Mouse (Mus musculus): ENCODE results near the gene Nol3. TPM values are rescaled to one million over a fixed set of nuclear protein-coding genes. Genes with fewer than 3 reads are reported as not detected.

Nol3 gene
- total RNA-seq, 4 experiments from 2014 or later, result 23.7 to 28.3 (median 27.1) TPM

DNA sequence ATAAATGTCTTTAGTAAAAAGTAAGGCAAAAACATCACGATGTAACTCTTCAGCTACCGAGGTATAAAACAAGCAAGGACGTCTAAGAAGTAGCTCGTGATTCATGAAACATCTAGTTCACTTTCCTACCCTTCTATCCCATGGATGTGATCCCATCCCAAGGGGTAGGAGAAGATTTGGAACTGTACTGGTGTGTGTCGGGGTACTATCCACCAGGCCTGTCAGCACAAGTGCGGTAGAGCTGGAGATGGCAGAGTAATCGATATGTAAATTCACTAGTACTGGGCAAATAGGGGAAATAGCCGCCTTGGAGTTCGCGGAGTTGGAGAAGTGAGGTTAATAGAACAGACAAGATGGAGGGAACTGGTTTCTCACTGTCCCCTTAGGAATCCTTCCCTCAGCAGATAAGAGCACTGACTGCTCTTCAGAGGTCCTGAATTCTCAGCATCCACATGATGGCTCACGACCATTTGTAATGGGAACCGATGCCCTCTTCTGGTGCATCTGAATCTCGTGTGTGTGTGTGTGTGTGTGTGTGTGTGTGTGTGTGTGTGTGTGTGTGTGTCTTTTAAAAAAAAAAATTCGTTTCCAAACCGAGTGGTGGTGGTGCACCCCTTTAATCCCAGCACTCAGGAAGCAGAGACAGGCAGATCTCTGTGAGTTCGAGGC is 12.6 kb upstream of the Nol3 start:
- DNase-seq (ENCODE audit: low spot score), result no peak

DNA sequence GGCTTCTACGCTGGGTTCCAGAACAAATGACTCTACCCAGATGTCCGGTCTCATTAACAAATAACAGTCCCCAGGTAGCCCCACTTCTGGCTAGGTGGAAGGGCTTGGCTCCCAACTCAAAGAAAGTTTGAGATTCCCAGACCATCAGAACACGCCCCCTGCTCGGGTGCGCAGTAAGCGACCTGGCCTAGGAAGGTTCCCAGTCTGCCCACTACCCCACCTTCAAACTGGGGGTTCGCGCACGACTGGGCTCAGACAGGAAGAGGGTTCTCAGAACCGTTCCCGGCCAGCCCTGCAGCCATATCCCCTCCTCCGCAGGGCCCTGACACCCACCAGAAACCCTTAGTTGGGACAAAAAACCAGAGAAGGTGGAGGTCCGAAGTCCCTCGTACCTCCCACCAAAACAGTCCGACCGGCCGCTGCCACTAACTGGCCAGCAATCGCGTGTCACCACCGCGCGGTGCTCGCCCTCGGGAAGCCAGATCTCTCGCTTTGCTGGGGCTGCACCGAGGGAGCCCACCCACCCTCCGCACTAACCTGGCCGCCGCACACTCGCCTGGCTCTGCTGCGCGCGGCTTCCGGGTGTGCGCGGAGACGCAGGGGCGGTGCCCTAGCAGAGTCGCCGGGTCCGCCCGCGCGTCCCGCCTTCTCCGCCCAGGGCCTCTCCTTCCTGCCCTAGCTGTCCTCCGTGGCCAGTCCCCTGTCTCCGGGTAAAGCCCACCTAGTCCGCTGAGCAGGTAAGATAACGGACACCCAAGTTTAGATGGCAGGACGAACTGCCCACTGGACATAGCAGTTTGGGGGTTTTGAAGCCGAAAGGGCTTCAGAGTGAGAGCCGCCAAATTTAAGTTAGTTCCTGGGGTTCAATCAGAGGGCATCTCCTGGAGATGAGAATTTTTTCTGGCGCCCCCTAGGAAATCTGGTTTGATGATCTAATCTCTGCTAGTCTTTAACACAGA is 11.6 kb upstream of the Nol3 start, which contains the start of the genes Tradd and Fbxl8:
Tradd (minus strand) TSS at position 586 of the 959 bp plus-strand sequence.
Fbxl8 (plus strand) TSS at position 625 of the 959 bp plus-strand sequence.
- DNase-seq (ENCODE audit: low spot score), result peak; percentile 78

DNA sequence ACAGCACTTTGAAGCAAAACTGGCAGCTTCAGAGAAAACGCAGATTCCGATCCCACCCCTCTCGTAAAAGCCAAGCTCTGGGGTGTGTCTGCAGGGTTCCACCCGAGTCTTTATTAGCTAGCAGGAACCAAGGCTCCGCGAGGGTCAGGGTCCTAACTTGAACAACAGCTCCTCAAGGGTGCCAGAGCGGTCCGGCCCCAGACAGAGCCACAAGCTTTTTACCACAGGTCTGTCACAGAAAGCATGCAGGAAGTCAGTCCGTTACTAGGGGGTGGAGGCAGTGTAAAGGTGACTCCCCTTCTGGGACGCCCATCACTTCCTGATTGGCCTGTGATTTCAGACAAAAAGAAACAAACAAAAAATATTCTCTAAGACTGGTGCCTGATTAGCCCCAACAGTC is 10.8 kb upstream of the Nol3 start:
- no peak for DNase-seq (ENCODE audit: low spot score)

DNA sequence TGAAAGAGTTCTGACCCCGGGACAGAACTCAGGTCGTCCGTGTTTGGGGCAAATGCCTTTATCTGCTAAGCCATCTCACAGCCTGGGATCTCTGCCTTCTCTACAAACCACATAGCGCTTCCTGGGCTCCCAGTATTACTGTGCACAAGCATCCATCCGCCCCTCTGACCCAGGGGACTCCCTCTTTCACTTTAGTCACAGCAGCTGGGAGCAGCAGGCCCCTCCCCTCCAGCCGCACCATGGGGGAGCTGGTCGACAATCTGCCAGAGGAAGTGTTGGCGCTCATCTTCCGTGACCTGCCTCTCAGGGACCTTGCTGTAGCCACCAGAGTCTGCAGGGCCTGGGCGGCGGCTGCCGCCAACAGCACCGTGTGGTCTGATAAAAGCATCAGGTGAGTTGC is 9.2 kb upstream of the Nol3 start:
- DNase-seq (ENCODE audit: low spot score), result no peak

DNA sequence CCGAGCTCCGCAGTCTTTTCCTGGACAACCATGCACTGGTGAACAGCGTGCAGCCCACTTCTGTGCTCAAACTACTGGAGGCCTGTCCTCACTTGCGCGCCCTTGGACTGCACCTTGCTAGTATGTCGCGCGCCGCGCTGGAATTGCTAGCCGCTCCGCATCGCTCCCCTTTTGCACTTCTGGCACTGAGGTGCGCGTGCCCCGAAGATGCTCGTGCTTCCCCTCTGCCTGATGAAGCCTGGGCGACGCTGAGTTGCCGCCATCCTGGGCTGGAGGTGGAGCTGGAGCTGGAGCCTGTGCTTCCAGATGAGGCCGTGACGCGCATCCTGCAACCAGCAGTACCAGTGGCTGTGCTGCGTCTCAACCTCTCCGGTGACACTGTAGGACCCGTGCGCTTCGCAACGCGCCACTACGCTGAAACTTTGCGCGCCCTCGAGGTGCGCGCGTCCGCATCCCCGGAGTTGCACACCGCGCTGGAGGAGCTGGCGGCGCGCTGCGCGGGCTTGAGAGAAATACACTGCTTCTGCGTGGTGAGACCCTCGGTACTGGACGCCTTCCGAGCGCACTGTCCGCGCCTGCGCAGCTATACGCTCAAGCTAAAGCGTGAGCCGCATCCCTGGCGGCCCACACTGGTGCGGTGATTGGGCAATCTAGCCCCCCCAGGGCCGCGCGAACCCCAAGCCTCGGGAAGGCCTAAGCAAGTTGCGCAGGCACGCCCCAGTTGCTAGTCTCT is 7.4 kb upstream of the Nol3 start:
- DNase-seq (ENCODE audit: low spot score), result no peak

DNA sequence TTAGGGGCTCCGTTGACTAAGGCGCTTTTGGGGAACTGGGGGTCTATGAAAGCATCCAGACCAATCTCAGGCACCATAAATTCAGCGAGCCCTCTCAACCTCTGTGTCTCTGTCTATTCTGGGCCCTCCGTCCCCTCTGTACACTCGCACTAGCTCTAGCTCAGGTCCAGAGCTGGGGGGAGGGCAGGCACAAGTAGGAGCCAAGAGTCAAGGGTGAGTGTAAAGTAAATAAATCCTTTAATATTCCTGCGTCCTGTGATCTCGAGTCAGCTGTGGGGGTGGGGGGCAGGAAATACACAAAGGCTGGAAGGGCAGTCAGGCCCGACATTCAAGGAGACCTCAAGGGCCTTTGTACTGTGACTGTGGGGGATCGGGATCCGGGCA is 6.9 kb upstream of the Nol3 start:
- DNase-seq (ENCODE audit: low spot score), result no peak

DNA sequence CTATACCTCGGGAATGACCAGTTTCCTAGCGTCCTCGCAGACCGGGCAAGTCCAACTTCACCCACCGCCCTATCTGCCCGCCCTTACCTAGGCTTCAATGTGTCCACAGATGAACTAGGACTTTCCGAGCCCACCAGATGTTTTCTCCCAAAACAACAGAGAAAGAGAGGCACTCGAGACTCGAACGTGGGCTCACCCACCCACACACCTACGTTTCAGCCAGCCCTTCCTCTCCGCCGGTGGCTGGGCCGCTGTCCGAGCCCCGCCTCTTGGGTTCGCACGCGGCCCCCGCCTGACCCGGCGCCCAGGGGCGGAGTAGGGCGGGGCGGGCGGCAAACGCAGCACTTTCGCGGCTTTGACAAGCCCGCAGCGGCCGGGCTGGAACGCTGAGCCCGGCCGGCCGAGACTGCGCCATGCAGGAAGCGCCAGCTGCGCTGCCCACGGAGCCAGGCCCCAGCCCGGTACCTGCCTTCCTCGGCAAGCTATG is 6.4 kb upstream of the Nol3 start, which contains the start of gene Hsf4:
Hsf4 (plus strand) TSS at position 341 of the 487 bp plus-strand sequence.
- DNase-seq (ENCODE audit: low spot score), result peak; percentile 53

DNA sequence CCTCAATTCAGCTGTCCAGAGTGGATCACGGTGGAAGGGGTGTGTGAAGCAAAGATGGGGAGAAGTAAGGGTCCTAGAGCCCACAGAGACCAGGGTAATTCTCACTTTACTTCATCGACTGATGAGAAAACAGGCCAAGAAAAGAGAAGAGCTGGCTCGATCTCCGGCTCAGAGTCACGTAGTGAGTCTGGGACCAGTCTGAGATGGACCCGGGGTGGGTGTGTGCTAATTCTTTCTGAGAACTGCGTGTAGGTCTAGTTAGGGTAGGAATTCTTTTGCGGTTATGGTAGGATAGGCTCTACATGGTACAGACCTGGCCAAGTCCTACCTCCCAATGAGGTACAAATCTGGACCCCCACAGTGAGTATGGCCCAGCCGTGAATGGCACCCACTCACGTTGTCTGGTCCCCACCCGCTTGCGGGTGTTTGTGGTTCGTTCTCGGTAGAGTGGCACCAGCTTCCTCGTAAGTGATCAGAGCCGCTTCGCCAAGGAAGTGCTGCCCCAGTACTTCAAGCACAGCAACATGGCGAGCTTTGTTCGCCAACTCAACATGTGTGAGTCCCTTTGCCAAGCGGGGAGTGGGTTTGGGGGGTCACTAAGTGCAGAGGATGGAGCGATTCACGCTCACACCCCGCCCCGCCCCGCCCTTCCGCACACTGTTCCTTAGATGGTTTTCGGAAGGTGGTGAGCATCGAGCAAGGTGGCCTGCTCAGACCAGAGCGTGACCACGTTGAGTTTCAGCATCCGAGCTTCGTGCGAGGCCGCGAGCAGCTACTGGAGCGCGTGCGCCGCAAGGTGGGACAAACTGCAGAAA is 5.6 kb upstream of the Nol3 start:
- no peak for DNase-seq (ENCODE audit: low spot score)

DNA sequence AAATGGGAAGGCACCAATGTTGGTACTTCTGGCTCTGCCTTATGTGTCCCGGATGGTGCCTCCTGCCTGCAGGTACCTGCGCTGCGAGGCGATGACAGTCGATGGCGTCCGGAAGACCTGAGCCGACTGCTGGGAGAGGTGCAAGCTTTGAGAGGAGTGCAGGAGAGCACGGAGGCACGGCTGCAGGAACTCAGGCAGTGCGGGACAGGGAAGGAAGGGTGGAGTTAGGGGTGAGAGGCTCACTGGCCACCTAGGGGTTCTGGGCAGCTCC is 5.1 kb upstream of the Nol3 start:
- DNase-seq (ENCODE audit: low spot score), result no peak

DNA sequence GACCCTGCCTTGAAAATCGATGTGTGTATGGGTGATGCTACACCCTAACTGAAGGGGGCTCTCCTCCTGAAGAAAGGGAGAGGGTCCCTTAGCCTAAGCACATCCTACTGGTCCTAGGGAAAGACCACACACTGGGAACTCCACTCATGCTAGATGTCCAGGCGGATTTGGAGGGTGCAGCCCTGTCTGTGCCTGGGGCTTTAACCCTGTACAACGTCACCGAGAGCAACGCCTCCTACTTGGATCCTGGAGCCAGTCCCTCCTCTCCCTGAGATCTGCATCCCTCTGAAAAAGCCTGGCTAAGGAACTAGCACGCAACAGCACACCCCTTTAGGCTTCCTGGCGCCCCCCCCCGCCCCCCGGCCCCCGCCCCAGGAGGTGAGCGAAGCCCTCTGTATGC is 553 bp upstream of the Nol3 start:
- no peak for DNase-seq (ENCODE audit: low spot score)

DNA sequence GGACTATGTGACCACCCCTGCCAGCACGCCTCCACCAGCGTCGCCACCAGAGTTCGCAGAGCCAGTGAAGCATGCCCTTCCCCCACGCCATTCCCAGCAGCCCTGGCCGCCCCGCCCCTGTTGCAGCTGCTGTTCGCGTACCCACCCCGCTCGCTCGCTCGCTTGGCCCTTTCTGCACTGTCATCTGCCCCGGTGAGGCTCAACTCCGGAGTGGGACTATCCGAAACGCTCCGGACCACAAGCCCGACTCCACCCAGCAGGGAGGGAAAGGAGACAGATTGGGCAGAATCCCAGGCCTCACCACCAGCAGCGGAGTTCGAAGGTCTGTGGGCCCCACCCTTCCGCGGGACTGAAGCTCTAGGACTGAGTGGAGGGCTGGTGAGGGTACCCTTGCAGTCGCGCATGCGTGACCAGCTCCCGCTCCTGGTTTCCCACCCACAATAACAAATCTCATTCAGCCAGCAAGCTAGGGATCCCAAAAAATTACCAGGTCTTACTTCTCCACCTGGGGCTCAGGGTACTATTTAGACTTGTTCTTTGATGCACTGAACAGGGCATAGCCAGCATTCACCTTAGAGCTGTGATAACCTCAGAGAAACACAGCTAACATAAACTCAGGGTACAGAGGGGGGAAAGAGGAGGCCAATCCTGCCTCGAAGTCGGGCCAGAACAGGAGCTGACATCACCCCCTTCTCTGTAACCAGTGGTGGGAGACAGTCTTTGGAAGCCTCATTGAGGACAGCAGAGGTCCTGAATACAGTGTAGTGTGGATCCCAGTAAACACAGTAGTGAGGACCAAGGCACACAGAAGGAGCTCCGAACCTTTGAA is 566 bp downstream of the Nol3 start:
- DNase-seq (ENCODE audit: low spot score), result no peak

DNA sequence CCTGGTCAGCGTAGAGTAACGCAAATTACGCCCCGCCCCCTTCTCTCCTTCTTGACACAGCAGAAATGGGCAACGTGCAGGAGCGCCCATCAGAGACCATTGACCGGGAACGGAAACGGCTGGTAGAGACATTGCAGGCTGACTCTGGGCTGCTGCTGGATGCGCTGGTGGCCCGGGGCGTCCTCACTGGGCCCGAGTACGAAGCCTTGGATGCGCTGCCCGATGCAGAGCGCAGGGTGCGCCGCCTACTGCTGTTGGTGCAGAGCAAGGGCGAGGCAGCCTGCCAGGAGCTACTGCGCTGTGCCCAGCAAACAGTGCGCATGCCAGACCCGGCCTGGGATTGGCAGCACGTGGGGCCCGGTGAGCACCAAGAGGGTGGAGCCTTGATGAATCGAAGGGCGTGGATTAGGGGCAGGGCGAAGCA is 3.0 kb downstream of the Nol3 start:
- DNase-seq (ENCODE audit: low spot score), result peak; percentile 72

DNA sequence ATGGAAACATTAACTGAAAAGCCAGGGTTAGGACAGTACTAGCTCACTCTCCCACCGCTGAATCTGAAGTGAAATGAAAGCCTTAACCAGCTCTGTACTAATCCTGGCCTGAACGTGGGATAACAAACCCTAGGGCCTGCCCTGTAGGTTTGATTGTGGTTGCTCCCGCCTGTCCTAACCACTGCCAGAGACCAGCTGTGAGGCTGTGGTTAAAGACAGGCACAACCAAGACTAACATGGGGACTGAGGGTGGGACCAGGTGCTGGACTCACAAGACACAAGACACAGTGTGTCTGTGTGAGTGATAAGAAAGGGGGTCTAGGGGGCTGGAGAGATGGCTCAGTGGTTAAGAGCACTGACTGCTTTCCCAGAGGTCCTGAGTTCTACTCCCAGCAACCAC is 4.6 kb downstream of the Nol3 start:
- DNase-seq (ENCODE audit: low spot score), result no peak

DNA sequence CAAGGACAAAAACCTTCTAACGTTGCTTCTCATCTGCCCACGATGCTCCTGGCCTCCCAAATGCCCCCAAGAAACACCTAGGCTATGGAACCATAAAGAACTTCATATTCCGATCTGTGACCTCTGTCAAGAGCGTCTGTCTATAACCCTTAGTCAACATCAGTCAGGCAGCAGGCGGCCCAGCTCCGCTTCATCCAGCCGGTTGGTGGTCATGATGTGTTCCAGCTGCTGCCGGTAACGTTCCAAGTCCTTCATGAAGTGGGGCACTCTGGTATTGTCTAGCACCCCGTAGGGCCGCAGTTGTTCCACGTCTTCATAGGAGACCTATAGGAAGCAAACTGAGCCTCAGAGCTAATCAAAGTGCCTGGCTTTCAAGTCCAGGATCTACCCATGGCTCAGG is 5.9 kb downstream of the Nol3 start:
- no peak for DNase-seq (ENCODE audit: low spot score)

DNA sequence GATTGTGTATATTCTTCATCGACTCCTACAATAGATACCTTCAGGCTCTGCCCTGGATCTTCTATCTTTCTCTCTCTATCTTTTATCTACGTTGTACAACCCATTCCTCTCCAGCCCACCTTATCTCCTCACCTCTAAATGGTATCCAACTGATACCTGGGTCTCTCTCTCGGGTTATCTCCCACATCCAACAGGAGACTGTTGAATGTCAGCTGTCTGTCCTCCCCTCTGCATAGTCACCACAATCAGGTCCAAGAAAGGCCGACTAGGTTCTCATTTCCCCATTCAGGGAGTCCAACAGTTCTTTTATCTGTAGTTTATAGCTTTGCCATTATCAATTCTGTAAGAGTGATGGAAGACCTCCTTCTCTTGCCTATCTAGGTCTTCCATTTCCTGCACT is 6.3 kb downstream of the Nol3 start:
- DNase-seq (ENCODE audit: low spot score), result no peak

DNA sequence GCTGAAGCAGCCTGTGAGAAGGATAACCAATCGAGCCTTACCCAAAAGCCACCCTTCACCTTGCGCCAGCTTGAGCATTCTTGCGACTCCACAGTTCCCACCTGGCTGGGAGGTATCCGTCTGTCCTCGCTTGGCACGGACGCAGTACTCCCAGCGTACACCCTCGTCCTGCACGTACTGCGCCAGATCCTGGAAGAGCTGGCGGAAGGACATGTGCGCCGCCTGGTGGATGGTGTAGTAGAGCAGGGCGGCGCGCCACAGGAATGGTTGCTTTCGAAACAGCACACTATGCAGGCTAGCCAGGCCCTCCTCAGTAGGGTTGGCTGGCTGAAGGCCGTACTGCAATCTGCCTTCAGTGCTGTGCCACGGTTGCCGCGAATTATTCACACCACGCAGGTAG is 7.1 kb downstream of the Nol3 start:
- DNase-seq (ENCODE audit: low spot score), result no peak

DNA sequence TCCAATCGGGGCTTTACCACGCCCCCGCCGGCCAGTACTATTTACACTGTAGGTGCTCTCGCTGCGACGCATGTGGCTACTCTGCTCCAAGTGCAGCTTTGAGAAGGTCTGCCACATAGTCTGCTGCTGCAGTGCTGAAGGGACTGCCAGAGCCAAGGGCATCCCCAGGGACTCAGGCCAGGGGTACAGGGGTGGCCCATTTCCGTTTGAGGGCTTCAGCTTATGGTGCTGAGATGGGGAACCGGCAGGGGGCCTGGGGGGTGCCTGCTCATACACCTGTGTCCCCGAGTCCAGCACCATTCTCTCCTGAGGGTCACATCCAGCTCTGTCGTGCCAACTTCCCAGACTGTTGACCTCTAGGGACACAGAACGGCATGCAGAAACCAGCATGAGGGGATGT is 9.6 kb downstream of the Nol3 start:
- DNase-seq (ENCODE audit: low spot score), result no peak

DNA sequence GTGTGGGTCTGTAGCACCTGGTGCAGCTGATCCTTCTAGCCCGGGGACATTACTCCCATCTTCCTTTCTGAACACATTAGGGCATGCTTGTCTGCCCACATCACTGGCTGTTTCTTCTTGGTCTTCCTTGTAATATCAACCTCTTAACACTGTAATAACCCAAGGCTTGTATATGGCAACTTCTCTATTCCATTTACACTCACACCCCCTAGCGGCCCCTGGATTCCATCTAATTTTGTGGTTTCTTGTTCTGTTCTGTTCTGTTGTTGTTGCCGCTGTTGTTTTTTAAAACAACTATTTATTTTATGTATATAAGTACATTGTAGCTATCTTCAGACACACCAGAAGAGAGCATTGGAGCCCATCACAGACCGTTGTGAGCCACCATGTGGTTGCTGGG is 11.0 kb downstream of the Nol3 start:
- DNase-seq (ENCODE audit: low spot score), result no peak

DNA sequence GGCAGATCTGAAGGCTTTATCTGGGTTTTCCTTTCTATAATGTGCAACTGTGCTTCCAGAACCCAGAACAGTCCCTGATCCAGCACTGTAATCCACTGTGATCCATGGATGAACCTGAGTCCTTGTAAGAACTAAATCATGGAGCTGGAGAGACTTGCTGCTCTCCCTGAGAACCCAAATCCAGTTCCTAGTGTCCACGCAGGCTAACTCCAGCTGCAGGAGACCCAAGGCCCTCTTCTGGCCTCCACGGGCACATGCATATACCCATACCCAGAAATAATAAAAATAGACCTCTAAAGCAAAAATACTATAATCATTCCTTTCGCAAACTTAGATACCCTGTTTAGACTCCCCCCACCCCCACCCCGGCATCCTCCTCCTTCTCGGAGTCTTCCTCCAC is 12.3 kb downstream of the Nol3 start:
- DNase-seq (ENCODE audit: low spot score), result no peak

DNA sequence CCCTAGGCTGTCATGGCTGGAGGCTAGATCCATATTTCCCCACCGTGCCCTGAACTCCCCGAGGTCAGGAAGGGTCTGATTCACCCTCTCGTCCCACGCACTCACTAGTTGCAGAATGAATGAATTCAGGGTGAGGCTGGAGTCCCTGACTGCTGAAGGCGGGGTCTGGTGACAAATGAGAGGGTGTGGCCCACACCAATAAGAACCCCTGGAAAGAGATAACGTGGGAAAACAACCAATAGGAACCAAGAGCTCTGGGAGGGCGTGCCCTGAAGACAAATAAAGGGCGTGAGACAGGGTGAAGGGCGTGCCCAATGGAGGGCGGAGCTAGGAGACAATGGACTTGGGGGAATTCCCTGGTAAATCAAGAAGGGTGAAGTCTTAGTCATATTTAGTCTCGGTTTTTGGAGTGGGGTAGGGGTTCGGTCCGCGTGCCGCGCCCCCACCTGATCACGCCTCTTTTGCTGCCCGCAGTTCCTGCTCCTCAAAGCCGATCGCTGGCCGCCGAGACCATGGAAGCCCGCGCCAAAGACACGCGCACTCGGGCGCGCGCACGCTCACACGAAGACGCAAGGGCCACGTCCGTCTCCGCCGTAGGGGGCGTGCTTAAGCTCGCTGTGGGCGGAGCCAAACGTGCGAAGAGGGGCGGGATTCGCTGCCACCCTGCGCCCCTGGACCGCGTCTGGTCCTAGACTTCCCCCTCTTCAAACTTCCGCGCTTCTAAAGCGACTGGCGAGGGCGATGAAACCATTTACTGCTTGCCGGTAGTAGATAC is 13.2 kb downstream of the Nol3 start:
- DNase-seq (ENCODE audit: low spot score), result peak; percentile 89

Measured in heart, adult 8-10 months (tissue).